Mouse (Mus musculus) macrophage (primary cell): ENCODE results near the gene Gal3st2. TPM values are rescaled to one million over a fixed set of nuclear protein-coding genes. Genes with fewer than 3 reads are reported as not detected.
A peak's percentile ranks its signal among the peaks of the same experiment; 100 is the strongest.
"Not testable (repeated sequence)": the region's sequence is repeated elsewhere in the genome, so short reads cannot be mapped to it uniquely, and the experiment has no call there.

ENCODE experiments used
- H3K27ac ChIP-seq: fragments of 350-480 bp; formaldehyde crosslinking; 2 replicates; pipeline ENCODE4 v1.9.0; 2021
- H3K36me3 ChIP-seq: fragments of 350-480 bp; formaldehyde crosslinking; 2 replicates; pipeline ENCODE4 v1.9.0; 2021; ENCODE audit errors: inconsistent target
- H3K4me3 ChIP-seq: fragments of 350-480 bp; formaldehyde crosslinking; 2 replicates; pipeline ENCODE4 v1.9.0; 2021; ENCODE audit errors: inconsistent target
- H3K79me2 ChIP-seq: fragments of 350-480 bp; formaldehyde crosslinking; 2 replicates; pipeline ENCODE4 v1.9.0; 2021; ENCODE audit errors: inconsistent target
- WGBS: methylation state at CpG from one replicate; pipeline ENCODE4 v1.1.7; 2026; ENCODE audit warnings: inconsistent platforms; ENCODE audit not compliant: missing documents; 5-methylcytosine and 5-hydroxymethylcytosine counted together
- polyA plus RNA-seq: library from polyadenylated mRNA; stranded (reverse); fragments of 250-400 nt; gene quantifications from 3 replicates; pipeline ENCODE4 v1.2.4, GENCODE M21; 2018; ENCODE audit warnings: inconsistent platforms
- total RNA-seq, 78 experiments: library from RNA; depleted of rRNA; stranded (reverse); fragments of 250-400 nt; gene quantifications; 1 replicate in 9 of 78; 2 replicates in 24 of 78; 3 replicates in 43 of 78; 4 replicates in 2 of 78; pipeline ENCODE4 v1.2.4; 2018; ENCODE audit warnings: inconsistent platforms in 56 of 78

Gal3st2 gene
- total RNA-seq (2018; cell fraction: chromatin; rRNA removed), result not detected
- under 1 TPM in 3 of 26 experiments, not detected in 23; 0.07 to 0.22 (median 0.09) TPM for total RNA-seq (2018; cell fraction: cytosol; rRNA removed)
- under 1 TPM in 1 of 26 experiments, not detected in 25; 0.16 TPM for total RNA-seq (2018; cell fraction: nucleus; rRNA removed)
- polyA plus RNA-seq, result 0.06 TPM in 1 of 3 replicates, not detected in the others

DNA sequence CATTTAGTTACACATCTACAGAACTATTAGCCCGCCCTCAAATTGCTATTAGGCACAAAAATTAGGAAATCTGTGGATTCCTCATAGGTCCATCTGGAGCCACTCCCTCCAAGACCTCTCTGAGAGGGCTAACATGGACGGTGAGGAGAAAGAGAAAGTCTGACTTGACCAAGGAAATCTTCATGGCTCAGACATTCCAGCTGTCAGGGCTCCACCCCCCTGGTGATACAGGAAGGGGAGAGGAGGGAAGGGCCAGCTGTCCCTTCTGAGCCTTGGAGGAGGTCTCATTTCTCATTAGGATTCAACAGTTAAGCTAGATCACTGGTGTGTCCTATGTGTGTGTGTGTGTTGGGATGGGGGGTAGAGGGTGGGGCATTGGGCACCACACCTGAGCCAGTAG is at the start of gene Gal3st2:
Gene Gal3st2, plus strand, starts transcription at position 259 of the 400 bp plus-strand sequence.
- H3K79me2 ChIP-seq, H3K36me3 ChIP-seq, H3K27ac ChIP-seq, H3K4me3 ChIP-seq: not testable (repeated sequence)
- 70% methylated on average over 2 of the region's 2 CpGs for WGBS

DNA sequence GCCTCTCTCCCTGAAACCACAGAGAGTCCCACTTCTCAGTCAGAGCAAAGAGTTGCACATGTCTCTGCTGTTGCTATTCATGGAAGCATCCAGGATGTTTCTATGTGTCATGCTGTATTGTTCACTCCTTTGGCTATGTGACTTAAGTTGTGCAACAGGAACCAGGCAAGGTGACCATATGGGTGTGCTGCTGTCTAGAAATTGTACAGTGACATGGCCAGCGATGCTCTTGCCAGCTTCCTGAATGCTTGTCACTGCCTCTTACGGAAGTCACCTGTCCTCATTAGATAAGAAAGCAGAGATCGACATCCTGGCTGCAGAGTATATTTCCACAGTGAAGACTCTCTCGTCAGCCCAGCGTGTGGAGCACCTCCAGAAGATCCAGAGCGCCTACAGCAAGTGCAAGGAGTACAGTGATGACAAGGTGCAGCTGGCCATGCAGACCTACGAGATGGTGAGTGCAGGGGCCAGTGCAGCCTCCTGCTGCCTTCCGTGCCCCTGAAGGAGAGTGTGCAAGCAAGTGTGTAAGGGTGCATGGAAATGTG is 49.5 kb upstream of the Gal3st2 start:
- peaks cover 85% of the 10 kb centered on the region for H3K36me3 ChIP-seq
- H3K79me2 ChIP-seq, result peaks cover 5% of the 10 kb centered on the region; the same call in 1 of the 2 replicates
- WGBS, result 94% methylated on average over 8 of the region's 8 CpGs
- H3K4me3 ChIP-seq, result no peak overlapping the region
- H3K27ac ChIP-seq, result no peak overlapping the region

DNA sequence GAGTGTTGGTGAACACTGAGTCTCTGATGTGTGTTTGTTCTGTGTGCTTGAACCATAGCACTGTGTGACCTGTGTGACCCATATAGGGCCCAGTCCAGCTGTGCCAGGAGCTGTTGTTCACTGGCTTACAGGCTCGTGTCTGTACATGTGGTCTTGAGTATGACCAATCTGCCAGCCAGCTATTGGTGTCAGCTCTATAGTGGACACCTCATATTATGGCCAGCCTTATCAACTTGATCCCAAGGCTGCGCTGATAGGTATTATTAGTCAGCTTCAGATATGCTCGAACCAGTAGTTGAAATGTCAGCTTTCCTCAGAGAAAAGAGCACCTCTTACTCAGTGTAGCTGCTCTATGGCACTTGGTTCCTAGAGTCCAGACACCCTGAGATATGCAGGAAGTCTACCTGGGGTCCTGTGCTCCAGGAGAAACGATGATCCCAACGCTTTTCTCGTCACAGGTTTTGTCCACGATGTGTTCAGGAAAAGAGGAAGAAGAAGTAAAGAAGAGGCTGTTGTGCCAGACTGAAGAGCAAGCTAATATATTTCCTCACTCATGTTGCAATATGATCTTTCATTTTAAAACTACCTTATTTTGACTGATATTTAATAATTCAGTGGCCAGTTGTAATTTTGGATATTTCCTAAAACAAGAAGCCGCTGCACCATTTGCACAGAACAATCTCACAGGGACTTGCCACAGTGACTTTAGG is 43.1 kb upstream of the Gal3st2 start:
- Histone ChIP-seq H3K27ac (no peak overlapping the region), H3K36me3 (peaks cover 60% of the 10 kb centered on the region)
- 51% methylated on average over 8 of the region's 8 CpGs for WGBS

DNA sequence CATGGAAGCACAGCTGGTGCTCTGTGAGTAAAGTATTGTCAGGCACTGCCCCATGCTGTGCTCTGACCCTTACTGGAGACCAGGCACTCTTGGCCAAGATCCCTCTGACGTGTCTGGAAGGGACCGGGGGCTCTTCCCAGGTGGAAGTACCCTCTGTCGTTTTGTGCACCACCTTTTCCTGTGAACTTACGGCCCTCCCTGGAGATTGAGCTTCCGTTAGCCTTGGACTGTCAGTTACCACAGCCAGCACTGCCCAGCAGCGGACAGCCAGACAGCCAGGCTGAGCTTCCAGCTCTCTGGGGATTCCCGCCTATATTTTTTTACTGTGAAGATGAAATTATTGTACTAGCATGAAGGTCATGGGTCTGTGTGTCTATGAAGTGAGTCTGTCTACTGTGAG is 42.4 kb upstream of the Gal3st2 start:
- Histone ChIP-seq H3K79me2 (no peaks in the 10 kb centered on the region), H3K4me3 (no peak overlapping the region), H3K27ac (no peak overlapping the region), H3K36me3 (peaks cover 52% of the 10 kb centered on the region)
- WGBS, result 93% methylated on average over 7 of the region's 7 CpGs

More for the DNA sequence above, 43.1 kb upstream of the Gal3st2 start:
- H3K4me3 ChIP-seq, result no peak overlapping the region
- H3K79me2 ChIP-seq, result no peaks in the 10 kb centered on the region

DNA sequence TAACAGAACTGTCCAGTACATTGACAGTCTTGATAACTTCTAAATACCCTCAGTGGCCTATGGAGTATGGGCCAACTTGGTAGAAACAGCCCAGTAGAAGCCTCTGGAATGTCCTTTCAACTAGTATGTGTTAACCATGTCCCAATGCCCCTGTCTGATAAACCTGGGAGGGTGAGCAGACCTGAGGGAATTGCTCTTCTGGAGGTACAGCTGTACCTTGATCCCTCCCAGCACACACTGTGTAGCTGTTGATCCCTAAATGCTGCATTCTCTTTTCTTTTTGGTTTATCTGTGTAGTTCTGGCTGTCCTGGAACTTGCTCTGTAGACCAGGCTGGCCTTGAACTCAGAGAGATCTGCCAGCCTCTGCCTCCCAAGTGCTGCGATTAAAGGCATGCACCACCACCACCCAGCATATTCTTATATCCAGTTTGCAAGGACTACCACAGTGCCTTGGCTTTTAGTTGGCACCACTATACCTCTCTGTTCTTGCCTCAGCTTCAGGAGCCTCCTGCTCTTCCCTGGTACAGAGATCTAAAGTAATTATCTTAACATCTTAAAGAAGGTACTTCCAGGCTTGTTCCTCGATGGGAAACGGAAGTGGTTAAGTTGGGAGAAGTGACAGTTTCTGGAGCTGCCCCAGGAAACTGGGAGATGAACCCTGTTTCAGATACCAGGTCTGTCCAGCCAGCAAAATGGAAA is 37.2 kb upstream of the Gal3st2 start:
- 51% methylated on average over 3 of the region's 3 CpGs for WGBS
- H3K4me3 ChIP-seq, result no peak overlapping the region
- H3K27ac ChIP-seq, result no peak overlapping the region
- H3K36me3 ChIP-seq, result peaks cover 15% of the 10 kb centered on the region
- H3K79me2 ChIP-seq, result no peaks in the 10 kb centered on the region

DNA sequence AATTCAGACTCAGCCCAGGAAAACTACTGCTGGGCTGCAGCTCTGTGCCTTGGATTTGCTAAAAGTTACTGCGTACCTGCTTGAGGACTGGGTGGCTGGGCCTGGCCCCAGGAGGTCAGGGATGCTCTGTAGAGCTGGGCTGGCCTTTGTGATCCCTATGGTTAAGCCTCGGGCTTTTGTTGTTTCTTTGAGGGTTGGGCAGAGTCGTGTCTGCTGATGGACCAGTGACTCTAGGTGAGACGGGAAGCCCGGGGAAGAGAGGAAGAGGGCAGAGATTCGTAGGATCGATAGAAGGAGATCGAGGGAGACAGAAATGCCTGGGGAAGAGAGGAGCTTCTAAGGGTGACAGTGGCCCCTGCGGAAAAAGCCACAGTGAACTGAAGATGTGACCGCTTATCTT is 36.5 kb upstream of the Gal3st2 start, which contains the start of gene D2hgdh:
Gene D2hgdh, plus strand, starts transcription at position 301 of the 400 bp plus-strand sequence.
- Histone ChIP-seq H3K27ac (peak within 1 kb of the TSS; percentile 75), H3K4me3 (peak within 1 kb of the TSS; percentile 70), H3K79me2 (no peaks in the 10 kb centered on the region), H3K36me3 (peaks cover 8% of the 10 kb centered on the region)
- 34% methylated on average over 10 of the region's 10 CpGs for WGBS

DNA sequence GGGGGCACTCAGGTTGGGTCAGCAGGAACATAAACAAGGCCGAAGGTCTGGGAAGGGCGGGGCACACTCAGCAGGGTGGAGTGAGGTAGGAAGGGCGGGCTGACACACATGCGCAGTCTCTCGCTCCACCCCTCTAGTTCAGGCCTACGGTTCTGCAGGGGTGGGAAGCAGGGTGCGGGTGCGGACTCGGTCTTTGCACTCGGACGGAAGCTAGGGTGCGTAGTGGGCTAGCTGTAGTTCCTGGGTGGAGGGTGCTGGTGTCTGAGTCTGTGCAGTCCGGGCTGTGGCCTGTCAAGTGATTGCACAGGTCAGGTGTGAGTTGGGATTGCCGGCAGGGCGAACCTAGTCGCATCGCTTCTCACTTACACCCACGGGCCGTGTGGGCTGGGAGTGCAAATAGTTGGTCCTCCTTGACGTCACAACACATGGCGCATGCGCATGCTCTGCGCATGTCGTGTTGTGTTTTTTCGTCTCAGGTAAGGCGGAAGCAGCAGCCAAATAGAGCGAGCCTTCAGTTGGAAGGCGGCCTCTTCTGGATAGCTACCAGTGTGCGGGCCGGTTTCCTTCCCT is 35.9 kb upstream of the Gal3st2 start:
- peak overlapping the region; percentile 70 for H3K4me3 ChIP-seq
- no peaks in the 10 kb centered on the region for H3K79me2 ChIP-seq
- WGBS, result under 1% methylated on average over 30 of the region's 30 CpGs
- peak overlapping the region; percentile 75 for H3K27ac ChIP-seq
- peaks cover 2% of the 10 kb centered on the region; the same call in 1 of the 2 replicates for H3K36me3 ChIP-seq

DNA sequence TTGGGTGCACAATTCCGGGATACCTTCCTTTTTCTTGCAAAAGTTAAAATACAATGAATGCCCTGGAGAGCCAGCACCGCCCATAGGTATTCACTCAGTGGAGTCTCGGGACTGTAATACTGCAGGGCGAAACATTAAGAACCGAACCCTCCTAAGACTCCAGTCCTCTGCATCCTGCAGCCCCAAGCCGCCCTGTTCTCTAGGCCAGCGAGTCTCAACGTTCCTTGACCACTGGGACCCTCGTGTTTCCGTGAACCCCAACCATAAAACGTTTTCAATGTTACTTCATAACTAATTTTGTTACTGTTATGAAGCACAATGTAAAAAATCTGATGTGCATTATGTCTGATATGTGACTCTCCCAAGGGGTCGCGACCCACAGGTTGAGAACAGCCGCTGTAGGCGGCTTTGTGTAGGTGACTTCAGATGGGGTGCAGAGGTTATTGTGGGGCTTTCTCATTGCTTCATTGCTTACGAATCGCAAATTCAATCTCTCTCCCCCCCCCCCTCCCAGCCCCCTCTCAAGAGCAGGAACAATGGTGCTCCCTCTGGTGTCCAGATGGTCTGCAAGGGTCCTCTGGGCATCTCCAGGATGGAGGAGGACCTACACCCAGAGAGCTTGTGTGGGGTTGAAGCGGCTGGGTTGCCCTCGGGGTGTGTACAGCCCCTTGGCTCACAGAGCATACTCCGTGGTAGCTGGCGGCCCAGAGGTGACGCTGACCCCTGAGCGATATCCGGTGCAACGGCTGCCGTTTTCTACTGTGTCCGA is 35.2 kb upstream of the Gal3st2 start:
- WGBS, result 50% methylated on average over 25 of the region's 27 CpGs
- Histone ChIP-seq H3K4me3 (peak overlapping the region; percentile 70), H3K36me3 (no peaks in the 10 kb centered on the region; the same call in 1 of the 2 replicates), H3K79me2 (no peaks in the 10 kb centered on the region), H3K27ac (peak overlapping the region; percentile 75)

DNA sequence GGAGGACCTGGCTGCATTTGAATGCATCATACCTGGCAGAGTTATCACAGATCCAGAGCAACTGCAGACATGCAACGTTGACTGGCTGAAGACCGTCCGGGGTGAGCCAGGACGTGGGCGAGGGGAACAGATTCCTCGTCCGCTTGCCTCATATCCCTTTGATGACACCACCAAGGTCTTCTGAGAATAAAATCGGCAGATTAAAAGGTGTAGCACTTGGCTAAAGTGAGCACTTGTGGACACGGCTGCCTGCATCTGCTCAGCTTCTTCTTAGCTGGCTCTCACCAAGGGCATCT is 34.6 kb upstream of the Gal3st2 start:
- no peak overlapping the region for H3K27ac ChIP-seq
- H3K4me3 ChIP-seq, result no peak overlapping the region
- 89% methylated on average over 9 of the region's 9 CpGs for WGBS

DNA sequence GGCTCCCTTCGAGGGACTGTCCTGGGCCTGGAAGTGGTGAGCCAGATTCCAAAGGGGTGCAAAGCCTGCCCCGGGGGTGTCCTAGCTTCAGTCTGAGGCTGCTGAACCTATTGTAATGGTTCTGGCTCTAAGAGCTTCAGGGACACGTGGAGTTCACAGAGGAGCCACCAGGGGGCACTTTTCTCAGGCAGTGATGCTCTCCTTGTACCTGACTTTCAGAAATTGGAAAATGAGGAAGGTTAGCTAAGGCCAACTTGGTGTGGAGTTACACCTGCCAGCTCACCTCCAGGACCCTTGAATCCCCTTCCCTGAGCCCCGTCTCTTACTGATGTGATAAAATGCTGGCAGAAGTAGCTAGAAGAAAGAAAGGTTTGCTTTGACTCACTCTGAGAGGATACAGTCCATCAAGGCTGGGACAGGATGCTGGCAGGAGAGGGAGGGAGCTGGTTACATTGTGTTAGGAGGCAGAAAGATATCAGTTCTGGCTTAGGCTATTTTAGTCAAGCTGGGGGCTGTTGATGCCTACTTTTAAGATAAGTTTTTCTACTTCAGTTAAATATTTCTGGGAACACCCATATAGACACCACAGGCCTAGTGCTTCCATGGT is 28.2 kb upstream of the Gal3st2 start:
- H3K36me3 ChIP-seq, result peaks cover 15% of the 10 kb centered on the region; the same call in 1 of the 2 replicates
- H3K79me2 ChIP-seq, H3K27ac ChIP-seq, H3K4me3 ChIP-seq: not testable (repeated sequence)
- 80% methylated on average over 1 of the region's 4 CpGs for WGBS

More for the DNA sequence above, 34.6 kb upstream of the Gal3st2 start:
- H3K79me2 ChIP-seq, result no peaks in the 10 kb centered on the region
- H3K36me3 ChIP-seq, result no peaks in the 10 kb centered on the region; the same call in 1 of the 2 replicates

DNA sequence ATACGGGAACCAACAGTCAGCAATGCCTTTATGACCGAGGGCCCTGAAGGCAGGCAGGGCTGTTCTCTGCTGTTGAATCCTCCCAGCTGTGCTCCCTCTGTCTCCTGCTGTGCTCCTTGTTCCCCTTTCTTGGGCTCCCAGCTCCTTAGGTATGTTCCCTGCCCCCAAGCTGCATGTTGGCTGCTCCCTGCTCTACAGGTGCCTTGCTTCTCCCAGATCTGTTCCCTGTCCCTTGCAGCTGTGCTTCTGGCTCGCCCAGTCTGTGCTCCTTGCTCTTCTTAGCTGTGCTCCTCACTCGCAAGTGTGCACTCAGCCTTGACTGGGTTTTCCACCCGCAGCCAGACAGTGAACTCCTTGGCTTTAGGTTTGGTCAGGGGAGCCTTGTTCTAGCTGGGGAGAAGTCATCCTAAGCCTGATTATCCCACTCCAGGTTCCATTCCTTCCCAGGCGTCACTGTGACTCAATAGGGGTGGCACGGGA is 26.4 kb upstream of the Gal3st2 start:
- peaks cover 15% of the 10 kb centered on the region; the same call in 1 of the 2 replicates for H3K36me3 ChIP-seq
- no peaks in the 10 kb centered on the region for H3K79me2 ChIP-seq
- 94% methylated on average over 6 of the region's 7 CpGs for WGBS
- no peak overlapping the region for H3K4me3 ChIP-seq
- no peak overlapping the region for H3K27ac ChIP-seq

DNA sequence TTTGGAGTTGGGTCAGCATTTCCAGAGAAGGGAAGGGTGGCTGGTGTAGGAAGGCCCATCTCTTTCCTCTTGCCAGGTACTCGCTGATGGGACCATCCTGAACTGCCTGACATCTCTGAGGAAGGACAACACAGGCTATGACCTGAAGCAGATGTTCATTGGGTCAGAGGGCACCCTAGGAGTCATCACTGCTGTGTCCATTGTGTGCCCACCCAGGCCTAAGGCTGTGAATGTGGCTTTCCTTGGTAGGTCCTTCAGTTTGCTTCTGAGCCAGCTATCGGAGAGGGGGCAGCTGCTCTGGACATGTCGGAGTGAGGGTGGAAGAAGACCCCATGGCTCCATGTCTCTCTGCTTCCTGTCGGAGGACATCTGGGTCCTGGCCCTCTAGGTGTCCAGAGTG is 25.9 kb upstream of the Gal3st2 start:
- Histone ChIP-seq H3K4me3 (no peak overlapping the region), H3K36me3 (peaks cover 15% of the 10 kb centered on the region; the same call in 1 of the 2 replicates), H3K27ac (no peak overlapping the region), H3K79me2 (no peaks in the 10 kb centered on the region)
- 89% methylated on average over 4 of the region's 4 CpGs for WGBS

DNA sequence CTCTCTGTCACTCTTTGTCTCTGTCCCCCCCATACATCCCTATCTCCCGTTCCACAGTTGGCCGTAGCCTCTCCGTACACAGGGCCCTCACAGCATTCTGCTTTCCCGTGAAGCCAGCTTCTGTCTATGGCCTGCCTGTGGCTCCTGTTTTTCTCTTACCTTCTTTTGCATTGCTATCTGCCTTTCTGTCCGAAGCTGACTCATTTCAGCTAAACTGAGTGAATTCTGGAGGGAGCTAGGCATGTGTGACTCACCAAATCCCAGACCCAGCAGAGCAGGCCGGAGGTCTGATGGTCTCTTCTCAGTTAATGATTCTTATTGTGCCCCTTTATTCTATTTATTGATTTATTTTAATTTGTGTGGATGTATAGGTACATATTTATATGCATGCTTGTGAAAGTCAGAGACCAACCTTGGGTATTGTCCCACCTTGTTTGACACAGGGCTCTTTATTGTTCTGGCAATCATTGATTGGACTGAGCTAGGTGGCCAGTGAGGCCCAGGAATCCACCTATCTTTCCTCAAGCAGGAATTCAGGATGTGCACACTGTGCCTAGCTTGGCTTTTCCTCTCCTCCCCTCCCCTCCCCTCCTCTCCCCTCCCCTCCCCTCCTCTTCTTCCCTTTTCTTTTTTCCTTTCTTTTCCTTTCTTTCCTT is 25.1 kb upstream of the Gal3st2 start:
- Histone ChIP-seq H3K27ac (no peak overlapping the region), H3K4me3 (no peak overlapping the region), H3K79me2 (no peaks in the 10 kb centered on the region), H3K36me3 (peaks cover 15% of the 10 kb centered on the region; the same call in 1 of the 2 replicates)
- 96% methylated on average over 5 of the region's 6 CpGs for WGBS
